Mouse (Mus musculus) liver, adult 2 months (tissue): ENCODE results near the gene Rangap1.

ENCODE experiments used
- CTCF ChIP-seq: fragments of 200-500 bp; IDR thresholded peaks from 2 replicates; pipeline ENCODE4 v1.5.1; 2011; ENCODE audit warnings: low read depth, low read length, control low read depth
- POLR2A ChIP-seq: fragments of 200-500 bp; IDR thresholded peaks from 2 replicates; pipeline ENCODE4 v1.6.1; 2011; ENCODE audit warnings: low read length, control low read depth; ENCODE audit not compliant: insufficient read depth; ENCODE audit errors: extremely low read depth

- TF ChIP-seq CTCF (no peak), POLR2A (no peak)
These were observed 31.5 kb upstream of the Rangap1 start for GRCm38 (mm10) chr15:81776631-81777422.
